Comparison of ENCODE assay signal across 10 mouse cellular contexts in genomic region chr1:126931093-126931492, GRCm38 (mm10).
"Had no signal": no experiment of that assay in that cellular context is flagged by ENCODE, and none has a peak within 500 bp of the region (broad histone marks: within the 10 kb centered on the region; RNA-seq: fewer than 3 reads in every experiment).

No protein-coding gene starts in this region.

- H3K9ac ChIP-seq: liver, embryonic 15.5 days; liver, postnatal 0 days; lung, embryonic 15.5 days; midbrain, embryonic 13.5 days; midbrain, embryonic 15.5 days; neural tube, embryonic 12.5 days; stomach, embryonic 15.5 days had no signal

- H3K27ac ChIP-seq: liver, embryonic 15.5 days; lung, embryonic 15.5 days; macrophage; midbrain, embryonic 13.5 days; neural tube, embryonic 12.5 days; stomach, embryonic 15.5 days; stomach, postnatal 0 days had no signal

- H3K4me2 ChIP-seq: liver, embryonic 15.5 days; lung, embryonic 15.5 days; midbrain, embryonic 13.5 days; midbrain, embryonic 15.5 days; neural tube, embryonic 12.5 days; stomach, embryonic 15.5 days had no signal

- H3K4me3 ChIP-seq: liver, embryonic 15.5 days; lung, embryonic 15.5 days; megakaryocyte, embryonic 14.5 days; midbrain, embryonic 13.5 days; midbrain, embryonic 15.5 days; neural tube, embryonic 12.5 days; stomach, embryonic 15.5 days had no signal

- H3K27me3 ChIP-seq: liver, embryonic 15.5 days; lung, embryonic 15.5 days; midbrain, embryonic 13.5 days; midbrain, embryonic 15.5 days; neural tube, embryonic 12.5 days; stomach, embryonic 15.5 days had no signal

- H3K9me3 ChIP-seq: liver, embryonic 15.5 days; lung, embryonic 15.5 days; megakaryocyte, embryonic 14.5 days; midbrain, embryonic 13.5 days; midbrain, embryonic 15.5 days; neural tube, embryonic 12.5 days; stomach, embryonic 15.5 days had no signal

- ATAC-seq: liver, postnatal 0 days had no signal

- H3K4me1 ChIP-seq: liver, embryonic 15.5 days; megakaryocyte, embryonic 14.5 days; stomach, embryonic 15.5 days had no signal

- H3K36me3 ChIP-seq: liver, embryonic 15.5 days; lung, embryonic 15.5 days; midbrain, embryonic 13.5 days; midbrain, embryonic 15.5 days; neural tube, embryonic 12.5 days; stomach, embryonic 15.5 days had no signal
